In genomic region chr4:13300261-13300683, GRCm38 (mm10) we compare ENCODE assay signal across 11 mouse cellular contexts.
DNase-seq lines count a peak whose midpoint lies in the region; ATAC-seq lines count a peak whose summit lies in the region.
"Had no signal": no experiment of that assay in that cellular context is flagged by ENCODE, and none has a peak within 500 bp of the region (broad histone marks: within the 10 kb centered on the region; RNA-seq: fewer than 3 reads in every experiment).

No protein-coding gene starts in this region.

- no peaks in the 10 kb centered on the region for H3K27me3 ChIP-seq in heart, embryonic 10.5 days (ENCODE audit: insufficient read depth, poor library complexity, severe bottlenecking)
- H3K27me3 ChIP-seq: limb, embryonic 12.5 days; stomach, embryonic 15.5 days had no signal

- H3K27ac ChIP-seq in heart, embryonic 10.5 days, result peak overlapping the region; percentile 7; the same call in 1 of the 2 replicates
- H3K27ac ChIP-seq: limb, embryonic 12.5 days; stomach, embryonic 15.5 days had no signal

- no peaks in the 10 kb centered on the region for H3K9me3 ChIP-seq in heart, embryonic 10.5 days
- H3K9me3 ChIP-seq: limb, embryonic 12.5 days; stomach, embryonic 15.5 days had no signal

- 14% methylated on average over 3 of the region's 3 CpGs for WGBS in heart, embryonic 10.5 days

- no peaks in the 10 kb centered on the region for H3K36me3 ChIP-seq in heart, embryonic 10.5 days
- H3K36me3 ChIP-seq: limb, embryonic 12.5 days; stomach, embryonic 15.5 days had no signal

- ATAC-seq in hematopoietic stem cell, adult 5-6 weeks (replicated peaks in 1 of 2; ENCODE audit: insufficient read depth in 1 of 2, low FRiP score in 2 of 2, low TSS enrichment in 1 of 2, low read depth in 1 of 2, poor library complexity in 2 of 2, severe bottlenecking in 2 of 2), result peak; percentile 62 to 89
- no peak for ATAC-seq in monocyte, adult 5-6 weeks (replicated peaks; ENCODE audit: insufficient number of reproducible peaks, low FRiP score, low TSS enrichment, poor library complexity, severe bottlenecking)

- no peak for DNase-seq in heart, embryonic 10.5 days (ENCODE audit: low spot score)
- DNase-seq in heart, adult 9 months (ENCODE audit: low spot score in 2 of 2), result no peak
- peak; percentile 20 for DNase-seq in ovary, adult 18-20 months (ENCODE audit: low spot score)
- DNase-seq in ovary, postnatal 14 days (ENCODE audit: low spot score), result no peak
- no peak for DNase-seq in urinary bladder, postnatal 36 days (ENCODE audit: low spot score in 2 of 2)
- DNase-seq in c-Kit-positive CD71-positive TER-119-positive erythroid progenitor cells, embryonic 14.5 days (ENCODE audit: low spot score), result no peak
- DNase-seq: kidney, adult 8-10 months had no signal

- no peak overlapping the region for H3K4me3 ChIP-seq in heart, embryonic 10.5 days
- H3K4me3 ChIP-seq: limb, embryonic 12.5 days; stomach, embryonic 15.5 days had no signal

- H3K4me1 ChIP-seq in heart, embryonic 10.5 days, result peaks cover 18% of the 10 kb centered on the region
